Mouse (Mus musculus) layer of hippocampus, adult 9-10 months (tissue): ENCODE results near the gene Aplp1.

Experiments used
- DNase-seq: peaks from one replicate; pipeline ENCODE4 v3.0.0; 2022; ENCODE audit warnings: low spot score

Gene Aplp1

GRCm38 (mm10) chr7:30411023-30411422 lies 34.3 kb downstream of the Aplp1 start:
- DNase-seq: no peak

GRCm38 (mm10) chr7:30409789-30410188 lies 35.5 kb downstream of the Aplp1 start:
- no peak for DNase-seq

DNA sequence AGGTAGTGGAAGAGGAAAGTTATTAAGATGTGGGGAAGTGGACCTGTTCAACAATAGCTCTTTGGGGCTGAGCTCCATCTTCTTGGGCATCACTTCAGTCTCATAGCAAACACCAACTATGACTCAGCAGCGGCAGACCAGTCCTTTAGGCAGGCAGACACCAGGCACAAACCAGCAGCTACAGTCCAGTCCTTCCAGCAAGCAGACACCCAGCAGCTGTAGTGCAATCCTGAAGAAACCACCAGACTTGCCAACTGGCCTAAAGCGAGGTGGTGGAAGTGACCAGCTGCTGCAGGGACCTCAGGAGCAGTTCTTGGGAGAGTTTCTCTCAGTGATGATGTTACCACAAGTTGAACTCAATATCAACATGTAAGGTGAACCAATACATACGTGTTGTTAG lies 36.7 kb downstream of the Aplp1 start:
- no peak for DNase-seq

DNA sequence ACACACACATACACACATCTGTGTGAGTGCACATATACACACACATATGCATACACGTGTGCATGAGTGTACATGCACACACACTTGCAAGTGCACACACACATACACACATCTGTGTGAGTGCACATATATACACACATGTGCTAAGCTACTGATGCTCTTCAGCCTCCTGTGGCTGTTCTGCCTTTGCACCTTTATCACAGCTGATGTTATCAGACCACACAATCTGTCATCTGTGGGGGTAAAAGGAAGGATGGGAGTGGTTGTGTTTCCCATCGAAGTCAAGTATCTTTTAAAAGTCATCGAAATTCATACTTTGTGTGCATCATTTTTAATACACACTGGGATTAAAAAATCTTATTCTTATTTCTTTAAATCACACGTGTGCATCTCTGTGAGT lies 43.0 kb downstream of the Aplp1 start:
- DNase-seq: no peak

GRCm38 (mm10) chr7:30399671-30400070 lies 45.7 kb downstream of the Aplp1 start:
- DNase-seq: no peak

- no peak for DNase-seq
Measured at GRCm38 (mm10) chr7:30394871-30395270, 50.5 kb downstream of the Aplp1 start.

DNA sequence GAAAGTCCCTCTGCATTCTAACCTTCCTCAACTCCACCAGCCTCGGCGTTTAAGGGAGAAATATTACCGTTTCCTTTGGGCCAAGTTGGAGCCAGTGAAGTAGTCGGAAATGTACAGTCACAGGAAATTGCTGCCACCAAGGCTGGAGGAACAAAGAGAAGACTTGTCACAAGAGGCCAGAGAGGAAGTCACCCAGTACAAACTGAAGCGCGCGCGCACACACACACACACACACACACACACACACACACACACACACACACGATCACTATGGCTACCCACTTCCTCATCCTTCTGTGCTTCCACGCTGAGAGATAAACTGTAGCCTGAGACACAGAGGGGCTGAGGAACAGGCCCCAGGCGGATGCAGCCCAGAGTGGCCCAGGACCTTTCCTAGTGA lies 51.0 kb downstream of the Aplp1 start:
- DNase-seq: peak; percentile 26

- no peak for DNase-seq
Measured at GRCm38 (mm10) chr7:30393631-30394030, 51.7 kb downstream of the Aplp1 start.

DNA sequence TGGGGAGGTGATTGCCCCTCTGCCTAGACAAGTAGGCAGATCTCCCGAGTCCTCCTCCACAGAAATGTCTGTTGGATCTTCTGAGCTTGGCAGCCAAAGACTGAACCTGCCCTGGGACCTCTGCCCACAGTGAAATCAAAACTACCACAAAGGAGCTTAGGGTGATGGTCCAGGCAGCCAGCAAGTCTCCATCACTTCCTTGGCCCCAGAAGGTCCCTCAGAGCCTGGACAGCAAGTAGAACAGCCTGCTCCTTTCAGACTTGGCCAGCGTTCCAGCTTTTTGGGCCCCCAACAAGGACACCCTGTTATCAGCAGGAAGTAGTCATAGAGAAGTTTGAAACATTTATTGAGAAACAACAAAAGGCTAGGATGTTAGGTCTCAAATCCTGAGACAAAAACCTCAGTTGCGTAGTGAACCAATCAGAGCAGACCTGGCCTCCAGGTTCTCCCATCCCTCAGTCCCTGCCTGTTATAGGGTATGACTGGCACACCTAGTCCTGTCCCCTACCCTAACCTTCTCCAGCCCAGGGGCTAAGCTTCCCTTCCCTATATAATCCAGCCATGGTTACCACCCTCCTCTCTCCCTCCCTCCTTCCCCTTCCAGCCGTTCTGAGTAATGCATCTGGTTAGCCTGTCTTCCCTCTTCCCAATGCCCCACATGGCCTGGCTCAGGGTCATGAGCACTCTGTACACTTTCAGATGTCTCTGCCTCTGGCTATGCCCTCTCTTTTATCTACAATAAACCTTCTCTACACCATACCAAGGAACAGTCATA lies 52.4 kb downstream of the Aplp1 start:
- no peak for DNase-seq
